Mouse (Mus musculus): ENCODE measurements at regions not wholly inside any gene's neighbourhood (a gene's known extent, or its start where the extent isn't known, plus 50 kb on each side); places are given as distances from the start of the nearest gene placed in this dataset.

DNA sequence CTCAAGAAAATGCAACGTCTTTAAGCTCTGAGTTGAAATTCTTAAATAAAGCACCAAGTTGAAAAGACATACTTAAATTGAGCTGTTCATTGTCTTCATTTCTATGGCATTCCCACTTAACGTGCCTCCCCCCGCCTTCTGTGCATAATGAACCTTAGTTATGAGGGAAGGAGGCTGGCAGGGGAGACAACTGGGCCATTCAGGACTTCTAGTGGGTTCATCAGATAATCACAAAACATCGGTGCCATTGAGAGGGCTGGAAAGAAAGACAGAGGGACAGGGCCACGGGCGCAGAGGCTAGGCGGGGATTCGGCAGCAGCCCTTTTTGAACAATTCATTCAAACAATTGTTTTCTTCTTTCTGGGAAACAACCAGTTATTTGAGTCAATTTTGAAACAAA is 89.6 kb upstream of the Dyrk2 start:
- WGBS = 31% methylated on average over 8 of the region's 8 CpGs
- ATAC-seq (ENCODE audit: low FRiP score) (no peak), DNase-seq (ENCODE audit: low spot score) (no peak)
- Histone ChIP-seq H3K4me3 (ENCODE audit: low read depth, low read length) (no peak overlapping the region), H3K9me3 (ENCODE audit: low read length) (no peaks in the 10 kb centered on the region), H3K27ac (ENCODE audit: low read depth, low read length) (no peak overlapping the region), H3K4me1 (ENCODE audit: insufficient read depth, low read length) (no peaks in the 10 kb centered on the region; the same call in 1 of the 2 replicates), H3K36me3 (ENCODE audit: insufficient read depth, low read length) (no peaks in the 10 kb centered on the region), H3K27me3 (ENCODE audit: insufficient read depth, low read length) (no peaks in the 10 kb centered on the region), H3K9ac (replicated peaks; ENCODE audit: low read length, poor library complexity, severe bottlenecking) (no peak overlapping the region), H3K4me2 (ENCODE audit: low read depth, low read length, poor library complexity, severe bottlenecking) (no peak overlapping the region)
- TF ChIP-seq CTCF (IDR thresholded peaks at IDR 0.05) = no peak

- Histone ChIP-seq H3K27me3 (ENCODE audit: insufficient read depth, low read length) (no peaks in the 10 kb centered on the region), H3K4me3 (ENCODE audit: low read depth, low read length) (no peak overlapping the region), H3K4me1 (ENCODE audit: insufficient read depth, low read length) (no peaks in the 10 kb centered on the region), H3K4me2 (ENCODE audit: low read depth, low read length, poor library complexity, severe bottlenecking) (no peak overlapping the region), H3K9ac (replicated peaks; ENCODE audit: low read length, poor library complexity, severe bottlenecking) (no peak overlapping the region), H3K36me3 (ENCODE audit: insufficient read depth, low read length) (no peaks in the 10 kb centered on the region), H3K9me3 (ENCODE audit: low read length) (no peaks in the 10 kb centered on the region), H3K27ac (ENCODE audit: low read depth, low read length) (no peak overlapping the region)
- ATAC-seq (ENCODE audit: low FRiP score) (no peak), DNase-seq (ENCODE audit: low spot score) (no peak)
- no peak for TF ChIP-seq CTCF (IDR thresholded peaks at IDR 0.05)
- WGBS = 56% methylated on average over 9 of the region's 9 CpGs
These were observed 86.3 kb upstream of the Dyrk2 start for GRCm38 (mm10) chr10:118956352-118956751.

GRCm38 (mm10) chr10:118953440-118953839 is 83.4 kb upstream of the Dyrk2 start:
- DNase-seq (ENCODE audit: low spot score) = no peak
- H3K9me3 ChIP-seq (ENCODE audit: low read length) = no peaks in the 10 kb centered on the region
- WGBS = 70% methylated on average over 6 of the region's 6 CpGs
- no peak overlapping the region for H3K9ac ChIP-seq (replicated peaks; ENCODE audit: low read length, poor library complexity, severe bottlenecking)
- no peaks in the 10 kb centered on the region for H3K36me3 ChIP-seq (ENCODE audit: insufficient read depth, low read length)
- no peaks in the 10 kb centered on the region for H3K4me1 ChIP-seq (ENCODE audit: insufficient read depth, low read length)
- ATAC-seq (ENCODE audit: low FRiP score) = no peak
- no peak overlapping the region for H3K4me3 ChIP-seq (ENCODE audit: low read depth, low read length)
- no peak overlapping the region for H3K4me2 ChIP-seq (ENCODE audit: low read depth, low read length, poor library complexity, severe bottlenecking)
- TF ChIP-seq CTCF (IDR thresholded peaks at IDR 0.05) = no peak
- no peaks in the 10 kb centered on the region for H3K27me3 ChIP-seq (ENCODE audit: insufficient read depth, low read length)
- H3K27ac ChIP-seq (ENCODE audit: low read depth, low read length) = no peak overlapping the region

DNA sequence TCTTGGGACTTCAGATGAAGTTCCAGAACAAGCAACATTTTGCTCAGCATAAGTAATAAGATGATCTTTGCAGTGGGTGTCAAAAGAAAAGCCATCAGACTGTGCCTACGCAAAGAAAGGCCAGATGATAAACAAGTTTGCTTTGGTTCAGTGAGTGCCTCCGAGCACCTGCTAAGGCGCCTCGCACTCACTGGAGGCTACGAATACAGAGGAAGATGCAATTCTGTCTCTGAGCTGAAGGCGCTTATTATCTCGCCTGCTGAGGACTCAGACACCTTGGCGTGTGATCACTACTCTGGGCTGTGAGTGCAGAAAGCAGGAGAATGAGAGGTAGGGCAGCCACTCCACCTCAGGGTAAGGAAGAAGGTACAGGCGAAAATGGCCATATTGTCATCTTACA is 82.7 kb upstream of the Dyrk2 start:
- ATAC-seq (ENCODE audit: low FRiP score) (no peak), DNase-seq (ENCODE audit: low spot score) (no peak)
- H3K27me3 ChIP-seq (ENCODE audit: insufficient read depth, low read length) = no peaks in the 10 kb centered on the region
- H3K9ac ChIP-seq (replicated peaks; ENCODE audit: low read length, poor library complexity, severe bottlenecking) = no peak overlapping the region
- no peak overlapping the region for H3K4me2 ChIP-seq (ENCODE audit: low read depth, low read length, poor library complexity, severe bottlenecking)
- no peaks in the 10 kb centered on the region for H3K9me3 ChIP-seq (ENCODE audit: low read length)
- H3K4me3 ChIP-seq (ENCODE audit: low read depth, low read length) = no peak overlapping the region
- TF ChIP-seq CTCF (IDR thresholded peaks at IDR 0.05) = no peak
- no peaks in the 10 kb centered on the region for H3K4me1 ChIP-seq (ENCODE audit: insufficient read depth, low read length)
- H3K36me3 ChIP-seq (ENCODE audit: insufficient read depth, low read length) = no peaks in the 10 kb centered on the region
- H3K27ac ChIP-seq (ENCODE audit: low read depth, low read length) = no peak overlapping the region
- WGBS = 83% methylated on average over 9 of the region's 9 CpGs

GRCm38 (mm10) chr10:118947724-118948123 is 77.7 kb upstream of the Dyrk2 start:
- Histone ChIP-seq H3K9ac (replicated peaks; ENCODE audit: low read length, poor library complexity, severe bottlenecking) (no peak overlapping the region), H3K27me3 (ENCODE audit: insufficient read depth, low read length) (no peaks in the 10 kb centered on the region), H3K27ac (ENCODE audit: low read depth, low read length) (no peak overlapping the region), H3K4me3 (ENCODE audit: low read depth, low read length) (no peak overlapping the region), H3K9me3 (ENCODE audit: low read length) (no peaks in the 10 kb centered on the region), H3K4me1 (ENCODE audit: insufficient read depth, low read length) (no peaks in the 10 kb centered on the region), H3K36me3 (ENCODE audit: insufficient read depth, low read length) (no peaks in the 10 kb centered on the region), H3K4me2 (ENCODE audit: low read depth, low read length, poor library complexity, severe bottlenecking) (no peak overlapping the region)
- no peak for TF ChIP-seq CTCF (IDR thresholded peaks at IDR 0.05)
- 94% methylated on average over 6 of the region's 6 CpGs for WGBS
- no peak for DNase-seq (ENCODE audit: low spot score)
- no peak for ATAC-seq (ENCODE audit: low FRiP score)

DNA sequence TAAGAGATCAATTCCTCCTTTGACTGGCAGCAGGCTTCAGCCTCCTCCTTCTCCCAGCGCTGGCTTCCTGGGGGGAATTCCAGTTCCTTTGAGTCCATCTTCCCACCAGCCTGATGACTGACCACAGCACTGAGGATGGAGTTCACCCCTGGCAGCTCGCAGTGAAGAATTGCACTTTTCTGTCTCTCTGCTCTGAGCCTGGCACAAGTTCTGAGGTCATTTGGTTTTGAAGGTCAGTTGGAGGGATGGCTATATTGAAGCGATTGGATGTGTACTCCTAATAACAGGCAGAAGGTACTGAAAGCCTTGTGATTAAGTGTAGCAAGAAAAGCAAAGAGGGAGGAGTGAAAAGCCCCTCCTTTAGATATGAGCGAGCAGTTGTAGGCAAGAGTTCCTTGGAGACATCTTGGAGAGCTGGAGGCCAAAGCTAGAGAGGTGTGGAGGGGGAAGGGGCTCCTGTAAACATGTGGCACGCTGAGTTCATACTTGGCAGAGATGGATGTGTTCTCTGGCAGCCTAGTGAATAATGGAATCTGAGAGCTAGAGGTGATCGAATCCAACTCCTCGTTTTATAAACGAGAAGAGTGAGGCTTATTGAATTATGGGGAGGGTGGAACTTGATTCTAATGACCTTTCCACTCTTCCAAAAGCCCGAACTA is 77.1 kb upstream of the Dyrk2 start:
- Histone ChIP-seq H3K27ac (ENCODE audit: low read depth, low read length) (no peak overlapping the region), H3K9ac (replicated peaks; ENCODE audit: low read length, poor library complexity, severe bottlenecking) (no peak overlapping the region), H3K27me3 (ENCODE audit: insufficient read depth, low read length) (no peaks in the 10 kb centered on the region), H3K9me3 (ENCODE audit: low read length) (no peaks in the 10 kb centered on the region), H3K36me3 (ENCODE audit: insufficient read depth, low read length) (no peaks in the 10 kb centered on the region), H3K4me3 (ENCODE audit: low read depth, low read length) (no peak overlapping the region), H3K4me2 (ENCODE audit: low read depth, low read length, poor library complexity, severe bottlenecking) (no peak overlapping the region), H3K4me1 (ENCODE audit: insufficient read depth, low read length) (no peaks in the 10 kb centered on the region)
- no peak for ATAC-seq (ENCODE audit: low FRiP score)
- WGBS = 83% methylated on average over 9 of the region's 9 CpGs
- DNase-seq (ENCODE audit: low spot score) = no peak
- TF ChIP-seq CTCF (IDR thresholded peaks at IDR 0.05) = no peak
